Mouse (Mus musculus): ENCODE measurements around the gene Ccdc174.
A peak's percentile ranks its signal among the peaks of the same experiment; 100 is the strongest.
"Not testable (repeated sequence)": the region's sequence is repeated elsewhere in the genome, so short reads cannot be mapped to it uniquely, and the experiment has no call there.

Ccdc174 gene

GRCm38 (mm10) chr6:91877885-91878651 lies at the start of gene Ccdc174:
Ccdc174 (plus strand) TSS chr6:91878053.
- peak; percentile 90 for DNase-seq (ENCODE audit: low spot score)

GRCm38 (mm10) chr6:91832863-91833440 lies 44.9 kb upstream of the Ccdc174 start:
- no peak for DNase-seq (ENCODE audit: low spot score)

- no peak for DNase-seq (ENCODE audit: low spot score)
Measured at GRCm38 (mm10) chr6:91839010-91839871, 38.6 kb upstream of the Ccdc174 start.

GRCm38 (mm10) chr6:91842897-91843627 lies 34.8 kb upstream of the Ccdc174 start:
- DNase-seq (ENCODE audit: low spot score) = no peak

GRCm38 (mm10) chr6:91843628-91844153 lies 34.2 kb upstream of the Ccdc174 start:
- DNase-seq (ENCODE audit: low spot score) = no peak

GRCm38 (mm10) chr6:91852550-91852949 lies 25.3 kb upstream of the Ccdc174 start:
- peak; percentile 36 for DNase-seq (ENCODE audit: low spot score)

- no peak for DNase-seq (ENCODE audit: low spot score)
Measured at GRCm38 (mm10) chr6:91858339-91858738, 19.5 kb upstream of the Ccdc174 start.

- DNase-seq (ENCODE audit: low spot score) = no peak
Measured at GRCm38 (mm10) chr6:91862848-91863247, 15.0 kb upstream of the Ccdc174 start.

- DNase-seq (ENCODE audit: low spot score) = peak; percentile 55
Measured at GRCm38 (mm10) chr6:91864595-91864994, 13.3 kb upstream of the Ccdc174 start.

GRCm38 (mm10) chr6:91865601-91866000 lies 12.3 kb upstream of the Ccdc174 start:
- DNase-seq (ENCODE audit: low spot score) = peak; percentile 50

GRCm38 (mm10) chr6:91868091-91868490 lies 9.8 kb upstream of the Ccdc174 start:
- DNase-seq (ENCODE audit: low spot score) = no peak

GRCm38 (mm10) chr6:91872781-91873180 lies 5.1 kb upstream of the Ccdc174 start:
- DNase-seq (ENCODE audit: low spot score) = no peak

GRCm38 (mm10) chr6:91883859-91884258 lies 6.0 kb downstream of the Ccdc174 start:
- no peak for DNase-seq (ENCODE audit: low spot score)

GRCm38 (mm10) chr6:91889255-91889906 lies 11.5 kb downstream of the Ccdc174 start:
- no peak for DNase-seq (ENCODE audit: low spot score)

GRCm38 (mm10) chr6:91890615-91891014 lies 12.8 kb downstream of the Ccdc174 start:
- no peak for DNase-seq (ENCODE audit: low spot score)

- DNase-seq (ENCODE audit: low spot score) = no peak
Measured at GRCm38 (mm10) chr6:91891776-91892175, 13.9 kb downstream of the Ccdc174 start.

GRCm38 (mm10) chr6:91896783-91897182 lies 18.9 kb downstream of the Ccdc174 start:
- DNase-seq (ENCODE audit: low spot score) = no peak

- peak; percentile 53 for DNase-seq (ENCODE audit: low spot score)
Measured at GRCm38 (mm10) chr6:91901505-91901904, 23.7 kb downstream of the Ccdc174 start.

GRCm38 (mm10) chr6:91902509-91902908 lies 24.7 kb downstream of the Ccdc174 start, which contains the start of gene 4930590J08Rik:
4930590J08Rik (plus strand) TSS chr6:91902809.
- not testable (repeated sequence) for DNase-seq (ENCODE audit: low spot score)

GRCm38 (mm10) chr6:91914011-91914410 lies 36.2 kb downstream of the Ccdc174 start:
- DNase-seq (ENCODE audit: low spot score) = no peak

- DNase-seq (ENCODE audit: low spot score) = no peak
Measured at GRCm38 (mm10) chr6:91917286-91917685, 39.4 kb downstream of the Ccdc174 start.
